Mouse (Mus musculus) yolk sac, embryonic 10.5 days (tissue): ENCODE results near the gene Ankrd45.
"Not testable (repeated sequence)": the region's sequence is repeated elsewhere in the genome, so short reads cannot be mapped to it uniquely, and the experiment has no call there.

Experiments used
- DNase-seq: peaks from one replicate; pipeline ENCODE4 v3.0.0-alpha.2; 2017; ENCODE audit warnings: low spot score

The Ankrd45 gene

DNA sequence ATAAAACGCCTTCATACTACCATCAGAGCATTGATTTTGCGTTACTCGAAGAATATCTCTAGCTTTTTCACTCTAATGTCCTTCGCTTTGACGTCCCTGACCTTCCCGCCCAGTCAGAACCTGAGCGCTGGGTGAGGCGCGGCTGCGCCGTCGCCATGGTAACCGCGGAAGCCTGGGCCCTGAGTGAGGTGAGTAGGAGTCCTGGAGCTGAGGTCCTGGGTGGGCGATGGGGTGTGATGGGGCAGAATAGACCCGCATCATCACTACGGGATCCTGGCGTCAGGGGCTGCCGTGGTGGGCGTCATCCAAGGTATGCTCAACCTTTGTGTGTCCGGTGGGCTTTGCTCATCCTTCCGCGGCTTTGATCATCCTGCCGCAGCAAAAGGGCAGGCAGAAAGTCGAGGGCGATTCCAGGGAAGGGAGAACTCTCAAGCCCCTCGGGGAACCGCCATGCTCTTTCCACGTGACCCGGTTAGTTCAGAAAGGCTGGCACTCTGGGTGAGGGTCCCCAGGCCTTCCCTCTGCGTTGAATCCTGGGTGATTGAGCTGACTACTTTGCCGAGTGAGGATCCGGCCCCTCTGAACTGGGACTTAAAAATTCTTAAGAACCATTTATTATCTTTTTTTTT, at the start of gene Ankrd45:
Gene Ankrd45, plus strand, starts transcription at position 161 of the 629 bp plus-strand sequence.
- DNase-seq, result peak; percentile 38

DNA sequence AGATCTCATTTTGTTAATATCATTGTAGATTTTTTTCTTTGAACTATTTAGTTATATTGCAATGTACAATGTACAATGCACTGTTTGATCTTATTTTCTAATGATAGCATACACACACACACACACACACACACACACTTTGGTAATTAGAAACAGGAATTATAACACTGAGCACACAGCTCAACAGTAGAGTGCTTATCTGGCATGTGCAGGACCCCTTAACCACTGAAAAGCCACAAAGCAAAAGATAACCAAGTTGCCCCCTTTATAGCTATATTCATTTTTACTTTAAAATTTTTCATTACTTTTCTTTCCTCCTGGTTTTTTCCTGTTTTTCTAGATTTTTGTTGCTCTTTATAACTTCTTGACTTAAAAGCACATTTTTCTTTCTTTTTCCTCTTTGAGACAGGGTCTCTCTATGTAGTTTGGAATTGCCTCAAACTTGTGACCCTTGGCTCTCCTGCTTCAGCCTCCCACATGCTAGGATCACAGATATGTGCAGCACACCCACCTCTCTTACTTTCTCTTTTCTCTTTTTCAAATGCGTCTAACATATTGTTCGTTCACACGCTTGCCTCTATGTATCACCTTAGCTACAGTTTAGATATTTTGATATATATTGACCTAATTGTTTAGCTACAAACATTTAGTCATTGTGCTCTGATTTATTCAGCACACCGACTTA, 42.6 kb upstream of the Ankrd45 start:
- no peak for DNase-seq

DNA sequence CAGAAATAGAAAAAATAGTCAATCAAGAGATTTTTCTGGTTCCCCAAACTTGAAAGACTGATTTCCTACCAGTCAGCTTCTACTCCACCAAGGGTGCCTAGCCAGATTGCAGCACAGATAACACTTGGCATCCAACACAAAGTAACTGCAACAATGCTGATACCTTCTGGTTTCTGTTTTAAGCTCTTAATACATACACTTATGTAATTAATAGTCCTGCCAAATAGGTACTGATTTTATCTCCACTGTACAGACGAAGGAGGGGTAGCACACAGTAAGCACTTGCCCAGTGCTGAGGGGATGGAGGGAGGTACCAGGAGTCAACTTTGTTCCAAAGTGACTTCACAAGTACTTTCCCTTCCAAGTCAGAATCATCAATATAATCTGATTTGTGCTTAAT, 38.6 kb upstream of the Ankrd45 start:
- DNase-seq, result no peak

DNA sequence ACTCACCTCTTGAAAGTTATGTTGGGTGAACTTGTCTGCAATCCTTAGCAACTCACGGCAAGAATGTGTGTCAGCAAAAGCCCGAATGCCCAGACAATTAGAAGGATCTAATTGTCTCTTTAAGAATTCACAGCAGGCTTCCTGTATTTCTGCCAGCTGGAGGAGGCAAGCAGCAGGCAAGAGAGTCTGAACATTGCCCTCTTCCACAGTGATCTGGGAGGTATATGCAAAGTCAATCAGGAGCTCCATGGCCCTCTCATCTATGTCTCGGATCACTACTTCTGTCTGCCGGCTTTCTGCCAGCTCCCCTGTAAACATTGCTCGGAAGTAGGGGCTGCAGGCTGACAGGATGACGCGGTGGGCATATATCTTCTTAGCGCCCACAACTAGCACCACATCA, 33.3 kb upstream of the Ankrd45 start:
- no peak for DNase-seq

DNA sequence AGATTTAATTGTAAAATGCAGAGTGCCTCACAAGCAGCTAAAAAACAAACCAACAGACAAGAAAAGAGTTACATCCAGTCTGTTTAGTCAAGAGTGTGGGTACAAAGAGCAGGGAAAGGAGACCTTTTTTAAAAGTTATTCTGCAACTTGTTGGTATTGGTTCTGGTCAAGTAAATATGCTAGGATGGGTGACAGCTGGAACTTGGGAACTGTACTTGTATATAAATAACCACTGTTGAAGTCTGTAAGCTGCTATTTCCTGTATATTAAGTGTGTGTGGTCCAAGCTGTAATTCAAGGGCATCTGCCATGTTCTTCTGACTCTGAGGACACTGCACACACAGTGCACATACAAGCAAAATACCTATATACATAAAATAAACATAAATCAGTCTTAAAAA, 27.9 kb upstream of the Ankrd45 start:
- no peak for DNase-seq

DNA sequence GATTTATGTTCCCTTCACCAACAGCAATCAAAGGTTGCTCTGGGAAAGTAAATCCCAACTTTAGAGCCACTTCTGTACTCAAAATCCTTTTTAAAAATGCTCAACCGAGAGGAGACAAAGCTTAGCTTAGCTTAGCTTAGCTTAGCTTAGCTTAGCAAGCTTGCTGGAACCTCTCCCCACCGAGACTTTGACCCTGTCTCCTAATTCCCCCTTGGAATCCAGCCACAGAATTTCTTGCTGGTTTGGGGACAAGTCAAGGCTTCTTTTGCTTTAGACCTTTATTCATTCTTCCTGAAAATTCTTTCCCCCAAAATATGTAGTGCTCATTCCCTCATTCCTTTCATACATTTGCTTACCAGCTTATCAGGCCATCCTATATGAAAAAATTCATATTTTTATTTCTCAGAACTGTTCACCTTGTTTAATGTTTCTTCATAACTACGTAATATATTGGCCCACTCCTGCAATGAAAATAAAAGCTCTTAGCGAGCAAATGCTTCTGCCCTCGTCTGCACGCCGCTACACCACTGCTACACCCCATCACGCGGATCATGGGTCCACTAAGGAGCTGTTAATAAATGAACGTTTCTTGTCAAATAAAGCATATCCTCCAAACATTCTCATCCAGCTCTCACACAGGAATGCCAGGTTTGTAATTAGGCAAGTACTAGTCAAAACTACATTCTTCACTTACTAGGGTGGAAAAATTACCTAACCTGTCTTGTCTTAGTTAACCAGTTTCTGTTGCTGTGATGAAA, 19.7 kb upstream of the Ankrd45 start:
- DNase-seq, result peak; percentile 17

DNA sequence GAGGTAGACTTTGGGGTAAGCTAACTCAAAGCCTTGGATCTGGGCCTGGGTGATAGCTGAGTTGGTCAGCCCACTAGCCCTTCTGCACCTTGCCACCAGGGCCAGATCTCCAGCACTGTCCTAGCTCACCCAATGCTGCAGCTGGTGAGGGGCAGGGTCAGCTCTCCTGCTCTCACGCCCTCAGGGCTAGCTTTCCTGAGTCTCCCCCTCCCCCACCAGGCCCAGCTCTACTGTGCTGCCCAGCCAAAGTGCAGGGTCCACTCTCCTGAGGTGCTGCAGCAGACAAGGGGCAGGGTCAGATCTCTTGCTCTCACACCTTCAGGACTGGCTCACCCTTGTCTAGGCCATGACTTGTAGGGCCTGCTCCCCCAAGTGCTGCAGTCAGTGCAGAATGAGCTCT, 16.0 kb upstream of the Ankrd45 start:
- peak; percentile 64 for DNase-seq

DNA sequence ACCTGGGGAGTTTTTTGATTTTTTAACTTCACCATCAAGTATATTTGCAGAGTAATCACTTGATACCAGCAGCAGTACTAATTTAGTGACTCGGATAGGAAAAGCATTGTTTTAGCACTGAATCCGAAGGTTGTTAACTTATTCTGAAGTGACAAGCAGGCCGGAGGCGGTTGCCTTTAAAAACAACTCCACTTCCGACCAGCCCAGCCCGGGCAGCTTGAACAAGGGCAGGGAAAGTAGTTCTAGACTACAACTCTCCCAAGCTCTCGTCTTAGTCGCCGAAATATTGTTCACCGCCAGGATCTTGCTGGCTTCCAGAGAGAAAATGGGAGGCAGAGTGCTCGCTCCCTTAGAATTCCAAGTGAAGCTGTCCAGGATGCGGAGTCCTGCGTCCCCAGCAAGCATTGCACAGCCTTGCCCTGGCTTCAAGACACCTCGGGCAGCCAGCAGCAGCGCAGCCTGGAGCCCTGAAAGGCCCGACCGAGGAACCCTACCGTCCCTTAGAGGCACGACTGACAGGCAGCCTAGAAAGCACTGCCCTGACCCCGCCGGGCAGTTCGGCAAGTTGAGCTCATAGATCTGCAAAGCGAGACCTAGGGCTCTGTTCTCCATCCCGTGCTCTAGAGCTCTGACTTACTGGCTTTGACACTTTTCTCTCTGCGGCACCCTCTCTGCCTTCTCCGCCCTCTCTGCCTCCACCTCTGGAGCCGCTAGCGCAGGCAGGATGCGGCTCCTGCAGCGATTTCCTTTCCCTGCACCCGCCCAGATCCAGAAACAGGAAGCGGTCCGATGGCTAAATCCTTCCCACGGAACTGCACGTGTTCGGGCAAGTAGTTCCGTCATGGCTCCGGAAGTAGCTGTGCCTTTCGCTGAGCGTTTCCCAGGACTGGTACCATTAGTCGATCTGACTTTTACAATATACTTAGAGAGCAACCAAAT, 11.5 kb upstream of the Ankrd45 start, which contains the start of gene Klhl20:
Gene Klhl20, minus strand, starts transcription at position 786 of the 939 bp plus-strand sequence.
- peak; percentile 90 for DNase-seq

DNA sequence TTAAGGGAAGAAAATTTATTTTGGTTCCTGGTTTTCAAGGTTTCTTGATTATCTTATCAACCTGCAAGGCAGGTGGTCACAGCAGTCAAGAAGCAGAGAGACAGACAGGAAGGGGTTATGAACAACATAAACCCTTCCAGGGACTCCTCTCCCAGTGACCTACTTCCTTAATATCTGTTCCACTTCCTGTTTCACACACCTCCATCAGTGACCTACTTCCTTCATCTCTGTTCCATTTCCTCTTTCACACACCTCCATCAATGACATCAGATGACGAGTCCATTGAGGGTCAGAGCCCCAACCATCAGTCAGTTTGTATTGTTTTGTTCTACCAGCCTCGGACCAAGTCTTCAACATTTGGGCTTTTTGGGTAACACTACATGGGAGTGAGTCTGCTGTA, 3.0 kb upstream of the Ankrd45 start:
- no peak for DNase-seq

DNA sequence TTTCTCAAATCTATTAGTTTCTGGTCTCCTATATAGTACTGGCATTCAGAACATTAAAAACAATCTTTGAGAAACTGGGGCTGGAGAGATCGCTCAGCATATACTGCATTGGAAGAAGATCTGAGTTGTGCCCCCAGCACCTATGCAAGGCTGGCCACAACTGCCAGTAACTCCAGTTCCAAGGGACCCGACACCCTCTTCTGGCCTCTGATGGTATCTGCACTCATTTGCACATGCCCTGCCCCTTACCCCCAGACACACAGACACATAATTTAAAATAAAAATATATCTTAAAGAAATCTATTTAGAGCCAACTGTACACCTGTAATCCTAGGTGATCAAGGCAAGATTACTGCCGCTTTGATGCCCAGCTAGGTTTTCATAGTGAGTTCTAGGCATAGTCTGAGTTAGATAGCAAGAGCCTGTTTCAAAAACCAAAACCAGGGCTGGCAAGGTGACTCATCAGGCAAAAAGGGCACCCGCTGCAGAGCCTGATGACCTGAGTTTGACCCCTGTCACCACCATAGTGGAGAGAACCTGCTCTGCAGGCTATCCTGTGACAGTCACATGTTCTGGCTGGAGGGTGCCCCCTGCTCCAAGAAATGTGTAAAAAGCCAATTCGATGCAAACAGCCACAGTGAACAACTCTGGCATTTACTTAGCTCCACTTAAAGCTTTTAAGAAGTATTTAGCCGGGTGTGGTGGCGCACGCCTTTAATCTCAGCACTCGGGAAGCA, 2.3 kb upstream of the Ankrd45 start:
- peak; percentile 20 for DNase-seq

DNA sequence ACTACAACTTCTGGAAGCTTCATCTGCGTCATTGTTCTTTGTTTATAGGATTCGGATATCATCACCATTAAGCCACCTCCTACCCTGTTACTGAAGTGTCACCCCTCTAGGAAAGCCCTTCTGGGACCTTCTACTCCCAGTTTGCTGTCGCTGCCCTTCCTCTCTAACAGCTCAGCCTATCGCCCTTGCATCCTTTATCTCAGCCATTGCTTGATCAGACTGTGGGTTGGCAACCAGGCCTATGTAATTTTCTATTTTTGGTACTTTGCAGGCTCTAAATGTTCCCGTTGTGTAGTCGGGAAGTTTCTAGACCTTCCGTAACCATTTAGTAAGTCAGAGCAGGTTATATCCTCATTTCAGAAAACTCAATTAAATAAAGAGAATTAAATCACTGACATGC, 725 bp downstream of the Ankrd45 start:
- DNase-seq, result no peak

DNA sequence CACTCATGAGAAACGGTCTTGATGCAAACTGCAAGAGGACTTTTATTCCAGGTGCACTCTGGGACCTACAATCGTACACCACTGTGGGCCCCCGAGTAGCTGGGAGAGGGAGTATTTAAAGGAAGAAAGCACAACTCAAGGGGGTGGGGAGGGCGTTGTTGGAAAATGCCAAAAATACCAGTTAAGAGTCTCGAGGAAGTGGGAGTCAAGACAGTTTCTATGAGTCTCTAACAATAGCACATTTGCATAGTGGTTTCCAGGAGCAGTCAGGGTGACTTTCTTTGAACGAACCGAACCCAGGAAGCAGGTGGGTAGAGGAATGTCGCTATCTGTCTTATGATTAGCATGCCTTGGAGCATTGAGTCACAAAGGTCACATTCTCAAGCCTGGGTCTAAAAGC, 3.1 kb downstream of the Ankrd45 start:
- DNase-seq, result not testable (repeated sequence)

DNA sequence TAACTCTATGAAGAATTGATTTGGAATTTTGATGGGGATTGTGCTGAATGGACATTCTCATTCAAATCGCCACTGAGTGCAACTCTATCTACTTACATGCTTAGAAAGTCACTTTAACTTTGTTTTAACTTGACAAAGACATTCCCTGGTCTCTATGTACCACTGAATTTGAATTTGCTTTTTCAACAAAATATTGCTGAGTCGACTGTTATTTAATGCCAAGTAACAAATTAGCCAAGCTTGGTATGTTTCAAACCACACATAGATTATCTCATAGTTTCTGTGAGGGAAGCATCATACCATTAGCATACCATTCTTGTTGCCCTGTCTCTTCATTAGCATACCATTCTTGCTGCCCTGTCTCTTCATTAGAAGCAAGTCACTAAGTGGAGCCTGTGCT, 5.4 kb downstream of the Ankrd45 start:
- DNase-seq, result no peak

DNA sequence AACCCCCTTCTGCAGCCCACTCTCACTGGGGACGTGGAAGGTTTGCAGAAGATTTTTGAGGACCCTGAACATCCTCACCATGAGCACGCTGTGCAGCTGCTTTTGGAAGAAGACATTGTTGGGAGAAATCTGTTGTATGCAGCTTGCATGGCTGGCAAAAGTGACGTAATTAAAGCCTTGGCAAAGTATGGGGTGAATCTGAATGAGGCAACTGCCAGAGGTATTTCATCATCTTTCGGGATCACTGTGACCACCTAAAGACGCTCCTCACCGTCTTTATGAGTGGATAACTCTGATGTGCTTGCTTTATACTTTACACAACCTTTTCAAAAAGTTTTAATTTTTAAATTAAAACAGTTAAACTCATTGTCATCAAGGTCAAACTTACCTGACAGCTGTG, 8.6 kb downstream of the Ankrd45 start:
- no peak for DNase-seq

DNA sequence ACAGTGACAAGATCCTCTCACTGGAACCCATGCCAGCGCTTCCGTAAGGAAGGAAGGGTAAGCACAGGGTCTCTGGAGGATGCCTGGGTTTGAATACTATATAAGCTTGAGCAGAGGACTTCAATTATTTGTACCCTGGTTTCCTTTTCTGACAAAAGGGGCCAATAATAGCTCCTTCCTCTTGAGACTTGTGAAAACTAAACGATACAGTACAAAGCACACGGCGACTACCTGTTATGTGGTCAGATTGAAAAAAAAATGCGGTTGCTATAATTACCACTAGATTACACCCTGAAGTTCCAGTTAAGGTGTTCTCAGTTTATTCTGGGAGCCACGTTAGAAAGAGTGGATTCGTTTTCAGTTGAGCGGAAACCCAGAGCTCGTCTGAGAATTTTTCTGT, 14.1 kb downstream of the Ankrd45 start:
- no peak for DNase-seq

DNA sequence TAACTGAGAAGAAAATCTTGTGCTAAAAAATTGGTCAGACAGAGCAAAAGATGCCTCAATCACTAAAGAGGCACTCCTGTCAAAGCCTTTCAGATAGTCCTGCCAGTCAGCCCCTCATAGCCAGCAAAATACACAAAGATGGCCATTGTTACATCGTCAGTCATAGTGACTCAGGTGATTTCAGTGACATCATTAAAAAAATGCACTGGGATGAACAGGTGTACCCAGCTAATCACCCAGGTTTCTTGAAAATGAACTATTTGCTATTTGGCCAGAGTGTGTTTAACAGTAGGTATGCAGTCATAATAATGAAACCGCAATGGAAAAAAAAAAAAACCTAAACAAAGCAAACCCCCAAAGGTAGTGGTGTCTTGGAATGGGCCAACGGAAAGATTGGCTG, 16.7 kb downstream of the Ankrd45 start, which contains the start of gene Tex50:
Gene Tex50, minus strand, starts transcription at position 101 of the 400 bp plus-strand sequence.
- no peak for DNase-seq

DNA sequence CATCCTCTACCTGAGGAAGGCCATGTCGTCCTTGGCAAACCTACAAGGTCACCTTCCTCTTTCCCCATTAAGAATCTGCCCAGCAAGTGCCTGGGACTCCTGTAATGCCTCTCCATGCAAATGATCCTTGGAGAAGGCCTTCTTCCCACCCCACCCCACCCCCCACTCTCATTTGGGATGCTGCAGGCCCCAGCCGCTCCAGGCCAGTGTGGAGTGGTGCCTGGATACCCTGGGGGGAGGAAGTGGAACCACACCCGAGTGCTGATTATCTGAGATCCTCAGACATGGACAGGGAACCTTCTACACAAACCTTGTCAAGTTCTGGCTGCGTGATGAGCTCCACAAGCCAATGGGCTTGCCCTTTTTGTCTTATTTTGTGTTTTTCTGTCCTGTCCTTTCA, 17.8 kb downstream of the Ankrd45 start:
- DNase-seq, result no peak

DNA sequence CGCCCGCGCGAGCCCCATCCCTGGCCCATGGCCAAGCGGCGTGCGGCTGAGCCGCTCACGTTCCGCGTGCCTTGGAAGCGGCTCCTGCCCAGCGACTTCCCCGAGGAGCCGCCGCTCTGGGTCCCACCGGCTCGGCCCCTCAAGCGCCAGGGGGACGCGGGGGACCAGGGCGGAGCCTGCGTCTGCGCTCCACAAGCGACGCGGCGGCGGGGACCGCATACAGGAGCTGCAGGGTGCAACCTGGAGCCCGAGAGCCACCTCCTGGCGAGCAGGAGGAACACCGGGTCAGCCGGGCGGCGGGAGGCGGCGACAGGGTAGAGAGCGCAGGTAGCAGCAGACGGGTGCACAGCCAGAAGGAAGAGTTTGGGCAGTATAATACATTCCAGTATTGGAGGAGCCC, 28.2 kb downstream of the Ankrd45 start:
- peak; percentile 65 for DNase-seq

DNA sequence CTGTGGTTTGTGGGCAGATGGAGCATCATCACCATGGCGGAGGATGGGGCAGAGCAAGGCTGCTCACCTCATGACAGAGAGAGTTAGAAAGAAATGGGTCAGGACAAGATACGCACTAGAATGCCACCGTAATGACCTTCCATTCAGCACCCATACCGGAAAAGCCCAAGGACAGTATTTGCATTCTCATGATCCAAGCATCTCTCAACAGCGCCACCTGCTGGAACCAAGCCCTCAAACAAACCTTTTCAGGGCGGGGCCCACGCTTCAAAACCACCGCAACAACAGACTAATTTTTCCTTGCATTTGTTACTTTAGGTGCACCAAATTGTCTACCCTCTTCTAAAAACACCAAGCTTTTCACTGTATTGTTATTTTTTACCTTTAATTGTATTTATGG, 38.2 kb downstream of the Ankrd45 start:
- DNase-seq, result peak; percentile 9

DNA sequence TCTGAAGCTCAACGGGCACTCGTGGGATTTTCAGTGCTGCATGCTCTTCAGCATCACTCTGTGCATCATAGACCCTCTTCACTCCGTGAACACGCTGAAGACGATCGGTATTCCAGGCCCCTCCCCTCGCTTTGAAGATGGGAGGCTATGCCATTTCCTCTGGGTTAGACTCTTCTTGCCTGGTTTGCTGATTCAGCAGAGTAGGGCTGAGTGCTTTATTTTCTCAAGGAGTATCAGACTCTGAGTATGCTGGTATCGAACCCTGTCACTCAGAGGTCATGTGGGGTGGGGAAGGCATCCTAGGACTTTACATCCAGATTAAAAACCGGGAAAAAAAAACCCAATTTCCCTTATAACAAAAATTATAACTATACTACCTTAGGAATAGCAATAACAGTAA, 39.9 kb downstream of the Ankrd45 start:
- no peak for DNase-seq

DNA sequence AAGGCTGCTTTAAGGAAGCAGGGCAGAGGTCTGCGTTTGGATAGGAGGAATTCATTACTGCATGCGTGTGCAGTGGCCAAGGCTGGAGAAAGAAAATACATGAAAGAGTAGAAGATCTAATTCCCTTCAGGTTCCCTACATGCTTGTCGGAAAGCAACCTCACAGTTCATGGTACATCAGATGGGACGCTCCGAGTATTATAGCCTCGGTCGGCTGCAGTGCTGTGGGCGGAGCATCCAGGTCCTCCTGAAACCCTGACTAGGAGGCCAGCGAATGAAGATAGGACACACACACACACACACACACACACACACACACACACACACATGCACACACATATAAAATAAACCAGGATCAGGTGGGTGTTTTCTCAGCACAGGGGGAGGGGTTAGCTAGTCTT, 41.2 kb downstream of the Ankrd45 start:
- DNase-seq, result no peak
